Mouse (Mus musculus): ENCODE results near the gene Olfr1163.
"Not testable (repeated sequence)": the region's sequence is repeated elsewhere in the genome, so short reads cannot be mapped to it uniquely, and the experiment has no call there.

The Olfr1163 gene

DNA sequence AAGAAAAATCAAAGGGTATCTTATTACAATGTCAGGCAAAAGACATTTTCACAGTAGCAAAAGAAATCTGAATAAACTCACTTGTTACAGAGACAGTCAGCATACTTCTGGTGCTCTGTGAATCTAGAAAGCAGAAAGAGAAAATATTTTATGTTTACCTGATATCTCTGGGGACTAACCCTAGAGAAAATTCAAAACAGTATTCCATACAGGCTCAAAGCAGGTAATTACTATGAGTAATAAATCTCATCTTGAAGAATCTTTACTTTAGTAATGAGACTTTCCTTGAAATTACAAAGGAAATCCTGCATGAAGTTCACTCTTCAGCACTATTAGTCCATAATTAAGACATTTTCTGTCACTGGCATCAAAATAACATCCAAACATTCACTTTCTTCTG is at the start of gene Olfr1163:
Gene Olfr1163, minus strand, starts transcription at position 101 of the 400 bp plus-strand sequence.
- TF ChIP-seq CTCF (conservative IDR thresholded peaks at IDR 0.05; ENCODE audit: low read length) (no peak), NANOG (IDR thresholded peaks at IDR 0.05; ENCODE audit: borderline replicate concordance, low read length) (no peak), POU5F1 (IDR thresholded peaks at IDR 0.05; ENCODE audit: borderline replicate concordance, low read length) (no peak)
- H3K9me3 ChIP-seq (ENCODE audit: low read length) = no peaks in the 10 kb centered on the region
- H3K4me1 ChIP-seq (replicated peaks; ENCODE audit: low read depth, low read length) = no peaks in the 10 kb centered on the region
- H3K27me3 ChIP-seq (ENCODE audit: insufficient read depth, low read length) = no peaks in the 10 kb centered on the region
- no peak within 1 kb of the TSS for H3K4me3 ChIP-seq (replicated peaks; ENCODE audit: low read length)
- no peaks in the 10 kb centered on the region for H3K36me3 ChIP-seq (ENCODE audit: insufficient read depth, low read length)

- no peak for TF ChIP-seq CTCF (conservative IDR thresholded peaks at IDR 0.05; ENCODE audit: low read length)
- no peak for TF ChIP-seq NANOG (IDR thresholded peaks at IDR 0.05; ENCODE audit: borderline replicate concordance, low read length)
- TF ChIP-seq POU5F1 (IDR thresholded peaks at IDR 0.05; ENCODE audit: borderline replicate concordance, low read length) = no peak
- no peaks in the 10 kb centered on the region for H3K27me3 ChIP-seq (ENCODE audit: insufficient read depth, low read length)
- H3K4me1 ChIP-seq (replicated peaks; ENCODE audit: low read depth, low read length) = no peaks in the 10 kb centered on the region
- no peaks in the 10 kb centered on the region for H3K9me3 ChIP-seq (ENCODE audit: low read length)
- H3K36me3 ChIP-seq (ENCODE audit: insufficient read depth, low read length) = no peaks in the 10 kb centered on the region
- H3K4me3 ChIP-seq (replicated peaks; ENCODE audit: low read length) = no peak within 1 kb of the TSS
Observed at GRCm38 (mm10) chr2:88093866-88094265, 22.2 kb upstream of the Olfr1163 start, which contains the start of gene Olfr1164. Gene Olfr1164 (minus strand): TSS chr2:88093966.

GRCm38 (mm10) chr2:88063587-88063986 is 8.0 kb downstream of the Olfr1163 start:
- Histone ChIP-seq H3K4me1 (replicated peaks; ENCODE audit: low read depth, low read length) (no peaks in the 10 kb centered on the region), H3K27me3 (ENCODE audit: insufficient read depth, low read length) (no peaks in the 10 kb centered on the region), H3K4me3 (replicated peaks; ENCODE audit: low read length) (no peak overlapping the region), H3K9me3 (ENCODE audit: low read length) (peaks cover 32% of the 10 kb centered on the region), H3K36me3 (ENCODE audit: insufficient read depth, low read length) (no peaks in the 10 kb centered on the region)
- TF ChIP-seq NANOG (IDR thresholded peaks at IDR 0.05; ENCODE audit: borderline replicate concordance, low read length) (peak; percentile 53), CTCF (conservative IDR thresholded peaks at IDR 0.05; ENCODE audit: low read length) (no peak)

GRCm38 (mm10) chr2:88051029-88051428 is 20.6 kb downstream of the Olfr1163 start, which contains the start of gene Olfr1162:
Gene Olfr1162 (minus strand): TSS chr2:88051129.
- Histone ChIP-seq H3K4me1 (replicated peaks; ENCODE audit: low read depth, low read length) (no peaks in the 10 kb centered on the region), H3K4me3 (replicated peaks; ENCODE audit: low read length) (no peak within 1 kb of the TSS), H3K9me3 (ENCODE audit: low read length) (no peaks in the 10 kb centered on the region), H3K36me3 (ENCODE audit: insufficient read depth, low read length) (no peaks in the 10 kb centered on the region), H3K27me3 (ENCODE audit: insufficient read depth, low read length) (no peaks in the 10 kb centered on the region)
- TF ChIP-seq CTCF (conservative IDR thresholded peaks at IDR 0.05; ENCODE audit: low read length) (no peak), NANOG (IDR thresholded peaks at IDR 0.05; ENCODE audit: borderline replicate concordance, low read length) (no peak), POU5F1 (IDR thresholded peaks at IDR 0.05; ENCODE audit: borderline replicate concordance, low read length) (no peak)

DNA sequence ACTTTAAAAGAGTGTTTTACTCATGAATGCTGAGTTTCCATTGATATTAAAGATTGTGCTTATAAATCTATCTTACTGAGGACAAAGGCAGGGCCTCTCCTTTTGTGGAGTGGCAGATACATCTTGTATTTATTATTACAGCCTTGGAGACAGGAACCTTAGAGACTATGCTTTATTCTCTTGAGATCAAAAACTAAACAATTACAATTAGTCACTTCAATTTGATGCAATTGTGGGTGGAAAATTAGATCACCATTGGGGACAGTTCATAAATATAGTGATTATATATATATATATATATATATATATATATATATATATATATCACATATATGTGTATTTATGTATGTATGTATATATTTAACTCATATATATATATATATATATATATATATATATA is 34.0 kb downstream of the Olfr1163 start, which contains the start of gene Olfr73:
Gene Olfr73, minus strand, starts transcription at position 101 of the 400 bp plus-strand sequence.
- Histone ChIP-seq H3K4me1 (replicated peaks; ENCODE audit: low read depth, low read length) (no peaks in the 10 kb centered on the region), H3K36me3 (ENCODE audit: insufficient read depth, low read length) (no peaks in the 10 kb centered on the region), H3K4me3 (replicated peaks; ENCODE audit: low read length) (no peak within 1 kb of the TSS), H3K27me3 (ENCODE audit: insufficient read depth, low read length) (no peaks in the 10 kb centered on the region), H3K9me3 (ENCODE audit: low read length) (no peaks in the 10 kb centered on the region)
- no peak for TF ChIP-seq CTCF (conservative IDR thresholded peaks at IDR 0.05; ENCODE audit: low read length)
- no peak for TF ChIP-seq POU5F1 (IDR thresholded peaks at IDR 0.05; ENCODE audit: borderline replicate concordance, low read length)
- TF ChIP-seq NANOG (IDR thresholded peaks at IDR 0.05; ENCODE audit: borderline replicate concordance, low read length) = no peak

- not testable (repeated sequence) for H3K27me3 ChIP-seq (ENCODE audit: insufficient read depth, low read length); H3K9me3 ChIP-seq (ENCODE audit: low read length); H3K4me1 ChIP-seq (replicated peaks; ENCODE audit: low read depth, low read length); H3K4me3 ChIP-seq (replicated peaks; ENCODE audit: low read length); H3K36me3 ChIP-seq (ENCODE audit: insufficient read depth, low read length)
Observed at GRCm38 (mm10) chr2:88022474-88022873, 49.2 kb downstream of the Olfr1163 start, which contains the start of gene Olfr1161. Gene Olfr1161 (plus strand): TSS chr2:88022774.

Measured in E14TG2a.4 (cell line).